Mouse (Mus musculus) frontal cortex, adult 2 months (tissue): ENCODE results near the gene Ech1. TPM values are rescaled to one million over a fixed set of nuclear protein-coding genes. Genes with fewer than 3 reads are reported as not detected.
A peak's percentile ranks its signal among the peaks of the same experiment; 100 is the strongest.

Source experiments
- DNase-seq, 2 experiments: peaks; one replicate each; pipeline ENCODE4 v3.0.0; 2022; ENCODE audit warnings: low spot score in 1 of 2; ENCODE audit errors: extremely low spot score in 1 of 2
- polyA plus RNA-seq: library from polyadenylated mRNA; depleted of rRNA; stranded (reverse); fragments of >200 nt; gene quantifications from 2 replicates; pipeline ENCODE4 v1.2.3, GENCODE M21; 2012

The Ech1 gene
- polyA plus RNA-seq, 1 experiment: 106 TPM

GRCm38 (mm10) chr7:28850642-28851041 lies 25.6 kb downstream of the Ech1 start:
- DNase-seq: no peak

GRCm38 (mm10) chr7:28859953-28860352 lies 34.9 kb downstream of the Ech1 start:
- no peak for DNase-seq

GRCm38 (mm10) chr7:28860898-28861297 lies 35.9 kb downstream of the Ech1 start:
- DNase-seq: no peak

GRCm38 (mm10) chr7:28862817-28863499 lies 37.9 kb downstream of the Ech1 start:
- DNase-seq: peak; percentile 57 to 77

- DNase-seq: no peak
Observed at GRCm38 (mm10) chr7:28863540-28863939, 38.5 kb downstream of the Ech1 start, which contains the start of gene Lgals7. Lgals7 (plus strand) TSS chr7:28863853.

- no peak for DNase-seq
Observed at GRCm38 (mm10) chr7:28864288-28864750, 39.3 kb downstream of the Ech1 start.

- DNase-seq: peak; percentile 69 to 91
Observed at GRCm38 (mm10) chr7:28865481-28866300, 40.7 kb downstream of the Ech1 start.

GRCm38 (mm10) chr7:28866769-28867507 lies 41.9 kb downstream of the Ech1 start:
- no peak for DNase-seq

GRCm38 (mm10) chr7:28867508-28868340 lies 42.7 kb downstream of the Ech1 start:
- DNase-seq: peak in 1 of 2 experiments; percentile 77

- no peak for DNase-seq
Observed at GRCm38 (mm10) chr7:28870901-28871664, 46.1 kb downstream of the Ech1 start.

- DNase-seq: no peak
Observed at GRCm38 (mm10) chr7:28874565-28874964, 49.5 kb downstream of the Ech1 start.

GRCm38 (mm10) chr7:28876099-28876498 lies 51.1 kb downstream of the Ech1 start:
- DNase-seq: no peak

- no peak for DNase-seq
Observed at GRCm38 (mm10) chr7:28877155-28877554, 52.1 kb downstream of the Ech1 start.

- no peak for DNase-seq
Observed at GRCm38 (mm10) chr7:28877856-28878255, 52.8 kb downstream of the Ech1 start.

GRCm38 (mm10) chr7:28879606-28880005 lies 54.6 kb downstream of the Ech1 start:
- DNase-seq: no peak

- DNase-seq: no peak
Observed at GRCm38 (mm10) chr7:28880554-28880953, 55.5 kb downstream of the Ech1 start.

- DNase-seq: no peak
Observed at GRCm38 (mm10) chr7:28881199-28881598, 56.2 kb downstream of the Ech1 start, which contains the start of gene Capn12. Capn12 (plus strand) TSS chr7:28881422.
